Mouse (Mus musculus) stomach, postnatal 0 days (tissue): ENCODE results near the gene Ugt1a1.

Experiments
- CTCF ChIP-seq: IDR thresholded peaks from 2 replicates; pipeline ENCODE4 v1.5.1; 2016; ENCODE audit warnings: antibody characterized with exemption, low read depth, mild to moderate bottlenecking, moderate library complexity
- EP300 ChIP-seq: optimal IDR thresholded peaks from 2 replicates; pipeline ENCODE3; 2016; ENCODE audit warnings: antibody characterized with exemption

- no peak for TF ChIP-seq CTCF
- no peak for TF ChIP-seq EP300
These were observed 8.6 kb downstream of the Ugt1a1 start for GRCm38 (mm10) chr1:88220336-88220735.
